Mouse (Mus musculus): ENCODE data around the gene Kazald1. TPM values are rescaled to one million over a fixed set of nuclear protein-coding genes. Genes with fewer than 3 reads are reported as not detected.

The Kazald1 gene
- polyA plus RNA-seq, 1 experiment from 2014 or later = 2.1 TPM

- DNase-seq (ENCODE audit: low read depth, low spot score) = no peak
- no peak for TF ChIP-seq CTCF (IDR thresholded peaks at IDR 0.05)
- in situ Hi-C loops (cut with MboI; ENCODE audit: low pct_unique_long_range_greater_than_20kb) = no loop called here
- peaks cover 26% of the 10 kb centered on the region for H3K27me3 ChIP-seq
- CTCF ChIA-PET = no interaction called here
- ATAC-seq = peak; percentile 60
- POLR2A ChIA-PET = no interaction called here
Observed at GRCm38 (mm10) chr19:45097868-45098267, 22.8 kb downstream of the Kazald1 start.

- TF ChIP-seq CTCF (IDR thresholded peaks at IDR 0.05) = no peak
- DNase-seq (ENCODE audit: low read depth, low spot score) (no peak), ATAC-seq (no peak)
- POLR2A ChIA-PET = interaction anchor here (0.6 kb wide), 2 partner anchors 40 to 208 kb away, joined by 3 to 4 read pairs; no protein-coding TSS in a partner anchor
- in situ Hi-C loops (cut with MboI; ENCODE audit: low pct_unique_long_range_greater_than_20kb) = no loop called here
- H3K27me3 ChIP-seq = peaks cover 48% of the 10 kb centered on the region
- CTCF ChIA-PET = interaction anchor here (1.2 kb wide), 1 partner anchor 11 kb away, joined by 3 read pairs; no protein-coding TSS in a partner anchor
Observed at GRCm38 (mm10) chr19:45100486-45101270, 25.6 kb downstream of the Kazald1 start.

- DNase-seq (ENCODE audit: low read depth, low spot score) = no peak
- ATAC-seq = no peak
- in situ Hi-C loops (cut with MboI; ENCODE audit: low pct_unique_long_range_greater_than_20kb) = no loop called here
- POLR2A ChIA-PET = interaction anchor here (0.6 kb wide), 2 partner anchors 12 to 27 kb away, joined by 3 read pairs; no protein-coding TSS in a partner anchor
- CTCF ChIA-PET = no interaction called here
- TF ChIP-seq CTCF (IDR thresholded peaks at IDR 0.05) = no peak
- peaks cover 63% of the 10 kb centered on the region for H3K27me3 ChIP-seq
Observed at GRCm38 (mm10) chr19:45105591-45105990, 30.6 kb downstream of the Kazald1 start.

GRCm38 (mm10) chr19:45106689-45107088, 31.6 kb downstream of the Kazald1 start:
- in situ Hi-C loops (cut with MboI; ENCODE audit: low pct_unique_long_range_greater_than_20kb) = no loop called here
- peaks cover 62% of the 10 kb centered on the region for H3K27me3 ChIP-seq

GRCm38 (mm10) chr19:45110681-45111080, 35.6 kb downstream of the Kazald1 start:
- DNase-seq (ENCODE audit: low read depth, low spot score) = no peak
- peaks cover 43% of the 10 kb centered on the region for H3K27me3 ChIP-seq
- ATAC-seq = no peak
- no peak for TF ChIP-seq CTCF (IDR thresholded peaks at IDR 0.05)
- ChIA-PET POLR2A (no interaction called here), CTCF (no interaction called here)
- in situ Hi-C loops (cut with MboI; ENCODE audit: low pct_unique_long_range_greater_than_20kb) = no loop called here

More at GRCm38 (mm10) chr19:45106689-45107088, 31.6 kb downstream of the Kazald1 start:
- DNase-seq (ENCODE audit: low read depth, low spot score) (no peak), ATAC-seq (no peak)
- no peak for TF ChIP-seq CTCF (IDR thresholded peaks at IDR 0.05)
- ChIA-PET POLR2A (no interaction called here), CTCF (no interaction called here)

GRCm38 (mm10) chr19:45112444-45112843, 37.4 kb downstream of the Kazald1 start:
- DNase-seq (ENCODE audit: low read depth, low spot score) = no peak
- no peak for TF ChIP-seq CTCF (IDR thresholded peaks at IDR 0.05)
- in situ Hi-C loops (cut with MboI; ENCODE audit: low pct_unique_long_range_greater_than_20kb) = no loop called here
- CTCF ChIA-PET = no interaction called here
- POLR2A ChIA-PET = no interaction called here
- no peak for ATAC-seq
- peaks cover 42% of the 10 kb centered on the region for H3K27me3 ChIP-seq

GRCm38 (mm10) chr19:45113791-45114460, 38.9 kb downstream of the Kazald1 start:
- ATAC-seq (no peak), DNase-seq (ENCODE audit: low read depth, low spot score) (no peak)
- in situ Hi-C loops (cut with MboI; ENCODE audit: low pct_unique_long_range_greater_than_20kb) = no loop called here
- H3K27me3 ChIP-seq = peaks cover 52% of the 10 kb centered on the region
- ChIA-PET POLR2A (no interaction called here), CTCF (interaction anchor here (5.7 kb wide), 1 partner anchor 47 kb away, joined by 26 read pairs; no protein-coding TSS in a partner anchor)
- no peak for TF ChIP-seq CTCF (IDR thresholded peaks at IDR 0.05)

GRCm38 (mm10) chr19:45114772-45115171, 39.7 kb downstream of the Kazald1 start:
- POLR2A ChIA-PET = interaction anchor here (1.1 kb wide), 1 partner anchor 47 kb away, joined by 4 read pairs; no protein-coding TSS in a partner anchor
- peaks cover 50% of the 10 kb centered on the region for H3K27me3 ChIP-seq
- DNase-seq (ENCODE audit: low read depth, low spot score) (no peak), ATAC-seq (no peak)
- in situ Hi-C loops (cut with MboI; ENCODE audit: low pct_unique_long_range_greater_than_20kb) = no loop called here
- CTCF ChIA-PET = interaction anchor here (5.7 kb wide), 1 partner anchor 46 kb away, joined by 26 read pairs; no protein-coding TSS in a partner anchor
- TF ChIP-seq CTCF (IDR thresholded peaks at IDR 0.05) = no peak

- ATAC-seq = no peak
- TF ChIP-seq CTCF (IDR thresholded peaks at IDR 0.05) = peak; percentile 67
- in situ Hi-C loops (cut with MboI; ENCODE audit: low pct_unique_long_range_greater_than_20kb) = no loop called here
- POLR2A ChIA-PET = no interaction called here
- CTCF ChIA-PET = interaction anchor here (0.7 to 5.7 kb wide), 3 partner anchors 19 to 44 kb away, joined by 3 to 26 read pairs (median 4); no protein-coding TSS in a partner anchor
- DNase-seq (ENCODE audit: low read depth, low spot score) = no peak
- peaks cover 43% of the 10 kb centered on the region for H3K27me3 ChIP-seq
Observed at GRCm38 (mm10) chr19:45116798-45117197, 41.8 kb downstream of the Kazald1 start.

Other genes starting within 250 kb of the Kazald1 start
- gene Slf2, start 144.1 kb upstream of the Kazald1 start, polyA plus RNA-seq (2021) = 100 TPM
- gene Sema4g, start 86.1 kb upstream of the Kazald1 start, polyA plus RNA-seq (2021) = 8.8 TPM
- gene Twnk, start 69.6 kb upstream of the Kazald1 start, polyA plus RNA-seq (2021) = 27.8 TPM
- 68.3 TPM for gene Mrpl43, start 68.8 kb upstream of the Kazald1 start, polyA plus RNA-seq (2021)
- gene Lzts2, start 60.8 kb upstream of the Kazald1 start, polyA plus RNA-seq (2021) = 114 TPM
- 4.9 TPM for gene Pdzd7, start 29.5 kb upstream of the Kazald1 start, polyA plus RNA-seq (2021)
- 77.1 TPM for gene Sfxn3, start 27.7 kb upstream of the Kazald1 start, polyA plus RNA-seq (2021)
- gene Tlx1, start 75.4 kb downstream of the Kazald1 start, polyA plus RNA-seq (2021) = not detected
- not detected for gene Lbx1, start 160.6 kb downstream of the Kazald1 start, polyA plus RNA-seq (2021)